Mouse (Mus musculus) heart, postnatal 14 days (tissue): ENCODE measurements at regions not wholly inside any gene's neighbourhood (a gene's known extent, or its start where the extent isn't known, plus 50 kb on each side); places are given as distances from the start of the nearest gene placed in this dataset.

Source experiments
- DNase-seq, 2 experiments: peaks; one replicate each; pipeline ENCODE4 v3.0.0; 2021 to 2022
- intact Hi-C: fragments of 180-260 bp; cut with DNase I; formaldehyde crosslinking; loops from one replicate; pipeline ENCODE4 v1.15.1; 2025

DNA sequence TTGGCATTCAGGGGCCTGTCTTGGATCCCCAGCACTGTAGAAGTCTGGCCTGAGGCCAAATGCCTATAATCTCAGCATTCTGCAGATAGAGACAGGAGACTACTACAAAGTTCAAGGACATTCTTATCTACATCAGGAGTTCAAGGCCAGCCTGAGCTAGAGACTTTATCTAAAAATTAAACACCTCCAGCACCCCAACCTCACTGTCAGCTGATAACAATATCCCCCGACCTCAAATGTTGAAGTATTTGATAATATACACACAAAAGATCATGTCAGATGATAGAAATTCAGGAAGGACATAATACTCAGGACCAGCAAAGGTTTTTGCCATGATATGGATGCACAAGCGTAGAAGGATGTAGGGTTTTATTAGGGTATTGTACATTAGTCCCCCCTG is 228.2 kb upstream of the Myocd start:
- no peak for DNase-seq
- intact Hi-C loops, result no loop called here

DNA sequence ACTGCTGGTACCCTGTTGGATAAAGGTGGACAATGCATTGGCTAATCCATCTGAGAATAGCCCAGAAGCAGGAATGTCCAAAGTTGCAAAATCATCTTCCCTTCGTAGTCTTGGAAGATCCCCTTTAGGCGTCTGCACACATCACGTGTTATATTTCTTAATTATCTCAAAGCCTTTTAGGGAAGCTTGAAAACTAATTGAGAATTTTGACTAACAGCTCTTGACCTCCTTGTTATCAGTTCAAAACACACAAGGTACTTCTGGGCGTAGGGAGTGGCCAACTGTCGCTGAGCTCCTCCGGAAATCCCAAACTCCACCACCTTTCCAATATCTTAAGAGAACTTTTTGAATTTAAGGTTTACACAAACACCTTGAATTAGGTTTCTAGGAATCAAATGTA is 227.6 kb upstream of the Myocd start:
- no peak for DNase-seq
- intact Hi-C loops, result no loop called here

DNA sequence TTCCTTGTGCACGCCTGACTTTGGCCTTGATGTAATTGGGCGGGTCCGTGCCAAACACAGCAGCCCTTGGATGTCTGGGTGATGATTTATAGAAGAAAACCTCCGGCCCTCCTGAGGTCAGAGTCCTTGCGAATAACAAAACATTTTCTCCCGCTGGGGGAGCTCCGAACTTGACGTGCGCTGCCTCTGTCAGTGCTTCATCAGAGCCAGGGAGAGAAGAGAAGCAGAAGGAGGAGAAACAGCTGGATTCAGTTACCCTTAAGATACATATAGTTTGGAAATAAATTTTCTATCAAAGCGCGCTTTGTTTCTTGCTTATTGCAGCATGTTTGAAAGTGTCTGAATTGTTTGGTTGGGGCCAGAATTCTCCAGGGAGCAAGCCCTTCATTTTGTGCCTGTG is 225.2 kb upstream of the Myocd start:
- intact Hi-C loops, result no loop called here

DNA sequence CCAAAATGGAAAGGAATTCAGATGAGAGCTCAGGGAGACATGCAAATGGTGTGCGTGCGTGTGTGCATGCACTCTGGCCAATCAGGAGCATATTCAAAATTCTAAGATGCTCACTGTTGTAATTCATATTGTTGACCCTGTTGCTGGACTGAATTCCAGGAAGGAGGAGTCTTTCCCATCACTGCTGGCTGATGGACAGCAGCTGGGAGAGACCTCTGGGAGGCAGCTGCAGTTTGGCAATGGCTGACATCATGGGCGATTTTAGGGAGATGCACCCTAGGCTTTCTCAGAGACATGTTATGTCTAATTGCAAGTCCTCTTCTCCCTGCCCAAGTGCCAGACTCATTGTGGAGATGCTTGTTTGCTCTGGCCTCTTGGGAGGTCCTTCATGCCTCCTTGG is 220.6 kb upstream of the Myocd start:
- DNase-seq, result no peak
- intact Hi-C loops, result no loop called here

More for the DNA sequence above, 225.2 kb upstream of the Myocd start:
- no peak for DNase-seq

DNA sequence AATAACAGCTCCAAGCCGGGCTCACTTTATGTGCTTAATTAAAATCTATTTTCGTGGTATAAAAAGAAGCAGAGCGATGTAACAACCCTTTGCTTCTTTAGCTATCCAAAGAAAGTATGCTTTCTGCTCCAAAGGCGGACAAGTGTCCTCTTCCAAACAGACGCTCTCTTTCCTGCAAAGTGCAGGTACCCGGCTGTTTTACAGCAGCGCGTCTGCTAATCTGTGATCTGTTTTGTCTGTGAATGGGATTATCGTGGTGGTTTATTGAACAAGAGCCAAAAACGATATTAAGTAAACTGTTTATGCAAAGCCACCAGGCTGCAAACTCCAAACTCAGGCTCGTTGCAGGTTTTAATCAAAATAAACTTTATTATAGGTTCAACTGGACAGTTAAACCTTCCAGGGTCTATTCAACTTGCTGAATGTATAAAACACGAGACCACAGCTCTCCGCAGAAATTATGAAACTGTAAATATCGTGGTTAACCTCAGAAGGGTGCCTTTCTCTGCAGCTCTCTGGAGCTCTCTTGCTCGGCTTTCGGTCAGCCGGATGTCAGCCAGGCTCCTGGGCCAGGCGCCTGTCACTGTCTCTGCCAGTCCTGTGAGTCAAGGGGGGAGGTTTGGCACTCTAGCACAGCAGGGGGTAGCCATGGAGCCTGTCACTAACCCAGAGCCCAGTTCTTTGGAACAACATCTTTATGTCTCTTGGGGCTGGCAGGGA is 206.2 kb upstream of the Myocd start:
- peak; percentile 11 to 44 for DNase-seq
- intact Hi-C loops, result no loop called here

DNA sequence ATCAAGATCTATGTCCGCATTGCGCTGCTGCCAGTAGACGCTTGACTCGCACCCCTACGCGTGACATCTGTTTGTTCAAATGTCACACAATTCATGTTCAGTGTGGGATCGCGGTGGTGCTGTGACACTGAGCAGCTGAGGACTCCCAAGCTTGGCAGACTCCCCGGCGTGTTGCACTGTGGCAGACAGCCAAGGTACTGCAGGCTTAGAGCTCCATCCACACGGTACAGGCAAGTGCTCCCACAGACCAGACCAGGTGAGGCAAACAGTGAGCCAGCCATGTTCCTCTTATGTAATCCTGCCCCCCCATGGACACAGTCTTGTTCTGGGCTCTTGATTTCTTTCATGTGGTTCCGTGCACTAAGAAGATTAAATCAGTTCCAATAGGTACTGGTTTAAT is 205.5 kb upstream of the Myocd start:
- DNase-seq, result peak; percentile 65 to 71
- intact Hi-C loops, result no loop called here

DNA sequence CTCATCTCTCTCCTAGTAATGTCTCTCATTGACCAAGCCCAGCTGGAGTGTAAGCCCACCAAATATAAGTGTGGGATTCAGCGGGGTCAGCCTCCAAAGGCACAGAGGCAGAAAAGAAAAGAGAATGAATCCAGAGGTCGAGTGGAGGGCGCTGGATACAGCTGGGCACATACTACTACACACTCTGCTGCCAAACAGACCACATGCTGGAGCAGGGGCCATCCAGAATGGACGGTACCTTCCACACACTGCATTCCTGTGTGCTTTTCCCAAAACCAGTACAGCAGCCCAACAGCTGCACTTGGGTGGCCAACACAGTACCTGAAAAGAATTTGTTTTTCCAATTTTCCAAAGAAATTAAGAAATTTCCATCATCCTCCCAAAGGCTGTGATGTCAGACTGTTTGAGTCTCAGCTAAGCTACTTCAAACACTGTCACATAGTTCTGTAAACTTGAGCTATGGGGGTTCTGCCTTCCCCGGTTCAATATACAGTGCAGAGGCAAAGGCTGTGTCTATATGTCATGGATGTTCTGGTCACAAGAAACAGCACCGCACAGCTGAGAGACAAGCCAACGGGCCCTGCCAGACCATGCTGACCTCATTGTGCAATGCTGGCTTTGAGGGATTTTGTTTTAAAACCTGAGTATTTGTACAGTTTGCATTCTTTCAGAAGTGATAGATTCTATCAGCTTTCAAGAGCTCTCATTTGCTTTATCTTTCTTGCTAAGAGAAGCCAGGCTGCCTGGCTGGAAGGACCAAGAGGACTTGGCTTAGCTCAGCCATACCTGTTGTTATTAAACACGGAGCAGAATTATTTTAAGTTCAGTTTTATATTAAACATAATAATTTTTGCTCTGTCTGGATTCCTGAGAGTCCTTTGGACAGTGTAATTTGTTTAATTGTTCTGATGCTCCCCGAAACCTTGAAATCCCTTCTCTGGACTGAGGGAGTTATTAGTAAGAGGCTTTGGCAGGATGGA is 200.3 kb upstream of the Myocd start:
- no peak for DNase-seq
- intact Hi-C loops, result no loop called here

DNA sequence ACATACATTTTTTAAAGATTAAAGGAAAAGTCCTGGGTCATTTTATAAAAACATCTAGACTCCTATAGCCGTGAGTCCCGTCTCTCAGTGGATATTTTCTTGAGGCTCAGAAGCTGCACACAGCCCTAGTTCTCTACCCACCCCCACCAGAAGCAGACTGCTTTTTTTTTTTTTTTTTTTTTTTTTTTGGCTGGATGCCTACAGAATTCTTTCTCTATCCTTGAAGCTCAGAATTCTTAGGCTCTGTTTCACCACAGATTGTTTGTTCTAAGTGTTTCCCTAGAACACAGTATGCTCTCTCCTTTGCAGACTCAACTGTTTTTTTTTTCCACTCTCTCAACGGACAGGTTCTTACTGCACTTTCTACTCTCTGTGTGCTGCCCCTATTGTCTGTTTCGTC is 191.3 kb upstream of the Myocd start:
- DNase-seq, result no peak
- intact Hi-C loops, result no loop called here

DNA sequence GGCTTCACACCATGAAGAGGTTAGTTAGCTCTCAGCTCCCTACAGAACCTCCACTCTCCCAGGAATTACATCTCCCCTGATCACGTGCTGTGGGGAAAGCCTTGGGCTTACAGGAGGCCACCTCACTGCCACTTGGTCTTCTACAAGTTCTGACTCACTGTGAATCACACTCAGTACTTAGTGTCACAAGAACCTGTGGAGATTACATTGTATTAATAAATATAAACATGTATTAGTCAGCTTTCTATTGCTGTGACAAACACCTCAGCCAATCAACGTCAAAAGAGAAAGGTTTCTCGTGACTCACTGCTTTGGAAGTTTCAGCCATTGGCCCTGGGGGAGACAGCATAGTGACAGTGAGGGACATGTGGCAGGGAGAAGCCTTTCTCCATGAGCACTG is 178.6 kb upstream of the Myocd start:
- DNase-seq, result no peak
- intact Hi-C loops, result no loop called here

DNA sequence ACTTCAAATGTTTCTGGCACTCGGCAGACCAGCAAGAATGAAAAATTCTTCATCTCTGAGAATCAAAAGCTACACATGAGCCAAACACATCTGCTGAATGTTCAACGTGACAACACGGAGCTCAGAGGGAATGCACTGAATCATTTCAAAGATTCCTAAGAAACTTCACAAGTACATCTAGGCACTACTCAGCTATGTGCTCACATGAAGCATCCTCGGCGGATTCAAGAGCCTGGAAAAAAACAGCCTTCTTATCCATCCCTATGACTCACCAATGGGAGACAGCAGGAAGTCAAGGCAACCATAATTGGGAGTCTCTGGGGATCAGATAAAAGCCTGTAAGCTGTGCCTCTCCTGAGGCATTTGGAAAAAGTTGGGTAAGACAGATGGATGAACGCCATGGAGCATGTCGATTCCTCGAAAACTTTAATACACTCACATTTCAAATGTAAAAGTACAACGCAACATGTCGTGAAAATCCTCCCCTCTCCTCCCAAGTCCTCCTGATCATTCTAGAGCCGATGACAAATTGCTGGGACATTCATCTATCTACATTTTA is 173.8 kb upstream of the Myocd start:
- no peak for DNase-seq

DNA sequence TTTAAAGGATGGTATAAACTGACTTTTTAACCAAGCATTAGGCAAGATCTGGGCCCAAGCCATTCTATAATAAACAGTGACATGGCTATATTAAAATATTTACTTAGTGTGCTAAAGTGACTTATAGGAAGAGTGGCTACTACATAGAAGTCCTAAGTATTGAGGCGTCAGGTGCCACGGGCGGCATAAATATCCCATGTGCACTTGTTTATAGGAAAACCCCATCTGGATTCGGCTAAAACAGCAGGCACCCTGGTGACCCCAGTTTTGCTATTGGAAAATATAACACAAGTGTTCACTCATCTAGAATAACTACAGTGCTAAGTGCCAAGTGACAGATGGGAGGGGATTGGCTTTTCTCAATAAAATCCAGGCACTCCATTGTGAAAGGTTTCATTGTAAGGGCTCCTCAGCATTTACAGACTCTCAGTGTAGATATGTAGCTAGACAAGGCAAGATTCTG is 165.9 kb upstream of the Myocd start:
- intact Hi-C loops, result no loop called here
- no peak for DNase-seq

More for the DNA sequence above, 173.8 kb upstream of the Myocd start:
- intact Hi-C loops, result no loop called here

DNA sequence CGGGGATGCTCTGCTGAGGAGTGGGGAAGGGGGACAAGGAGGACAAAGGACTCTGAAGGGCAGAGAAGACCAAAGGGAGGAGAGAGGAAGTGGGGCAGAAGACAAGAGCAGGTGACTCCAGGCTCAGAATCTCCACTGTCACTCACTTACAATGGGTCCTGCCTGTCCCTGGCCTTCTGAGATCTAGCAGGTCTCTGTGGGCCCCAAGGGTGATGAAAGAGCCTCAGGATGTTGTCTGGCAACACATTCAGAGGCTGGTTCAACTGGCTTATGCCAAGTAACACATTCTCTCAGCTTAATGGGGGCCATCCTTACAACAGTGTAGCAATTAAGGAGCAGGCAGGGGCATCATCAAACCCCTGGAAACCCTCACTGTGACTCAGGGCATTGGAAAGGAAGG is 152.1 kb upstream of the Myocd start:
- no peak for DNase-seq
- intact Hi-C loops, result no loop called here

DNA sequence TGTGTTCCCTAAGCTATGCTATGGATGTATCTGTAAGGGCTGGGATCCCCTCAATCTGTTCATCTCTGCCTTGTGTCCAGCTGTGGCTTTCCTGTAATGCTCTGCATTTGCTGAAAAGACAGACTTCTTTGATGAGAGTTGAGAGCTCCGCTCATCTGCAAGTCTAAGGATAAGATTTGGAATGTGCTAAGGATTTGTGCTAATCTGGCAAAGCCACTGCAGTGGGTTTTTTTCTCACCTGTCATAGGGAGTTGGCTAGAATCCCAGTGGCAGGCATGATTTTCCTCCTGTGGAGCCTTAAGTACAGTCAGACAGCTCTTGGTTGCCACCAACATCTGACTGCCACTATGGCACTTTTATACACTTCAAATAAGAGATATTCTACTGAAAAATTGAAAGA is 138.8 kb upstream of the Myocd start:
- intact Hi-C loops, result no loop called here
- DNase-seq, result no peak

DNA sequence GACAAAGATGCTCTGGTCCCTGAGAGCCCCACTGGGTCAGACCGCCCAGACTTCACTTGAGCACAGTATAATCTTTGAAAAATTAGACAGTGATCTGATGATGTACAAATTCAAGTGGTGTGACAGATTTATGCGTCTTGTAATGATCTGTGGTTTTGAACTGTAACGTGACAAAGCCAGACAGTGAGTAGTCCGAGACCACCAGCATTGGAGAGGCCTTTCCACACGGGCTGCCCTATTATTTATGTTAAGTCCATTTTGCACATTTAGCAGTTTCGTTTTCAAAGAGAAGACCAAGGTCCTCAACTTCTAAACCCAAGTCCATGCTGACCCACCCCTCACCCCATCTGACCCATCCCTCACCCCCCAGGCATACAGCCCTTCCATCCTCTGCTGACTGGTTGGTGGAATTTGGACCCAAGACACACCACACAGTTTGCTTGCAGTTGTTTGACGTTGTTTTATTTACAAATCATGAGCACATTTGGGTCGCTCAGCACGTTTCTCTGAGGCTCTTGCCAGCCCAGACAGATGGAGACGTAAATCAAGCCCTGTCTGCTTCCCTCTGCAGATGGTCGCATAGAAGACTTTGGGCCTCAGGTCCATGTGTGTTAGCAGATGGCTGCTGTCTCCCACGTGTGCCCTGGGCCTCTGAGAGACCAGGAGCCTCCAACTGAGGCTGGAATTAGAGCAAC is 132.8 kb upstream of the Myocd start:
- intact Hi-C loops, result no loop called here
- no peak for DNase-seq

DNA sequence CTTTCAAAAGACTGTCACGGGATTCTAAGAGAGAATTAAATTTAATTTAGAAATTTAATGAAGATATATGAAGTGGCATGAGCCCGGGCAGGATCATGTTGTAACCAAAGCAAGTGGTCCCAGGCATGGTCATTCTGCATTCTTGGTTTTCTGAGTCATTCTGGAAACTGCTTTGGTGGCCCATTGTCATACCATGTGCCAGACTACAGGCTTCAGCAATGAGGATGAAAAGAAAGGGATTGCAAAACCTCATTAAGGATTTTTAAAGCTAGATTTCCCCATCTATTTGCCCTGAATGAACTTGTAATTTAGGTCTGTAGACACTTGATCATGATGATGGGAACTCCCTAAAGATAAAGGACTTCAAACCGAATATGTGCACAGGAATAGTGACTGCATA is 119.4 kb upstream of the Myocd start:
- intact Hi-C loops, result loop anchor here (10.0 kb wide), 1 partner anchor 114 kb away; no protein-coding TSS in a partner anchor
- no peak for DNase-seq

DNA sequence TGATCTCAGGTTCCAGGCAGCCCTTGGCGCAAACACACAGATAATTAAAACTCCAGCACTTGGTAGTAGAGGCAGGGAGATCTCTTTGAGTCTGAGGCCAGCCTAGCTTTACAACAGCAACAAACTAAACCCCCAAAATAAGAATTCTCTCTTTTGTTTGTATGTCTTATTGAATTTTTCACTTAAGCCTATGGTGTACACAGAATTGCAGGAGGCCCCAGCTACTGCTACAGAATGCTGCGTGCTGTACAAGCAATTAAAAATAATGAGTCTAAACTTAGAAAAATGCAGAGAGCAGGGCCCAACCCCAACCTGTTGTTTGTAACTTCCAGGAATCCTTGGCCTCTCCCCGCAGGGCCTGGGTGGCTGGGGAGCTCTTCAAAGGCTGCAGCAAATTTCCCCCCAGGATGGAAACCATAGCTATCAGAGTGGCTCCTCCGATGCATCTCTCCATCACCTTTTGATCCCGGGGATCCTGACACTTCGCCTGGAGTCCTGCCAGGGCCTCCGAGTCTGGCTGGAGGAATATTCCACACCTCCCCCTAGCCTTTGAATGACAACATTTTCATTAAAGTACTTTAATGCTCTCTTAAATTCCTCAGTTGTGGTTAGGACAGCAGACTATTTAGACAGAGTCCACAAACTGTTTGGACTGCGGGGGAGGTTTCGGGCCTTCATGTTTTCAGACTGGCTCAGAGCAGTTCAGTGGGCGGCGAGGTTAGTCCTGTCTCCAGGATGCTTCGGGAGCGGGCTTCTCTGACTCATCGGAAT is 116.7 kb upstream of the Myocd start:
- intact Hi-C loops, result loop anchor here (10.0 kb wide), 1 partner anchor 112 kb away; no protein-coding TSS in a partner anchor

DNA sequence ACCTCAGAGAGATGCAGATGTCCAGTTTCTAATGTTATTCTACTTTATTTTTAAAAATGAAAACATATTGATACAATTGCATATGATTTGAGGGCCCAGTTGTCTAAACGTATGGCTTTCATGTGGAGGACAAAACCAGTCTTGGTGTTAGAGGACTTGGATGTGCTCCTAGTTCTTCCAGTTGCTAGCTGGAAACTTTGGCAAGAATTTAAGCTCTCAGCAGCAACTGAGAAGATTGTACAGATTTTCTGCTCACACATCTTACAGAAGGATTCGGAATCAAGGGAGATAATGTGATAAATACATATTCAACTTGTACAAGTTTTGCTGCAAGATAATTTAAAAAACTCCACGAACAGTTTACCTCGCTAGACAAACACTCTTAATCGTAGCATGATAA is 105.6 kb upstream of the Myocd start:
- no peak for DNase-seq
- intact Hi-C loops, result no loop called here

More for the DNA sequence above, 116.7 kb upstream of the Myocd start:
- no peak for DNase-seq

DNA sequence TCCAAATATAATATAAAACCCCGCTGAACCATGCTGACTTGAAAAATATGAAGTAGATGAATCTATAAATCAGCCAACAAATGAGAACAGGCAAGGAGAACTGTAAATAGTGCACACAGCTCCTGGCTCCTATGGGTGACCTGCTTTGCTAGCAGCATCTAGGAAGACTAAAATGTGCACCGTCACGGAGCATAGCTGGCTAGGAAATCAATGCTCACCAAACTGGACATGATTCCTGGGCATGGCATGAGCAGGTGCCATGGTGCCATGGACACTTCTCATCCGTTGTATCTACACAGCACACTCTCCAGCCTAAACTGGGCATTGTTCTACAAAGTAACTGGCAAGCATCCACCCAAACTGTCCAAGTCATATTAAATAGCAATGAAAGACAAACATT is 103.3 kb upstream of the Myocd start:
- intact Hi-C loops, result no loop called here

DNA sequence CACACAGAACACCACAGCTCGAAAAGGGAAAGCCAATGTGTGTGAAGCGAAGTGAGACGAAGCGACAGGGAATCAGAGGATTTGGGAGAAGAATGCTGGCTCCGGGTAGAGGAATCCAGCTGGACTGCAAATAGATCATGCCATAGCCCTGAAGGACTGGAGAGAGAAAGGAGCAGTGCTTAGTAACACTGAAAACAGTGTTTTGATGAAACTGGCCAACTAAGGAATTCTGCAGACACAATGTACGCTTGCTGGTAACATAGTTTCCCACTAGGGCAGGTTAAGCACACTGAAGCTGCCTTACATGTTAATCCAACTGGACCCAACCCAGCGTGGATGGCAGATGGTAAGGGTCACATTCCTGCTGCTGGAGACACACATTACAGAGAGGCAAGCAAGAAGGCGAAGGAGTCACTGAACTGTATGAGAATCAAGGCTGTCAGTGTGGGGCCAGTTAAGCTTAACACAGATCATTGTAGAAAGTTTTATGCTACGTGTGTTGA is 102.6 kb upstream of the Myocd start:
- DNase-seq, result peak in 1 of 2 experiments; percentile 14
- intact Hi-C loops, result no loop called here

More for the DNA sequence above, 103.3 kb upstream of the Myocd start:
- DNase-seq, result no peak

DNA sequence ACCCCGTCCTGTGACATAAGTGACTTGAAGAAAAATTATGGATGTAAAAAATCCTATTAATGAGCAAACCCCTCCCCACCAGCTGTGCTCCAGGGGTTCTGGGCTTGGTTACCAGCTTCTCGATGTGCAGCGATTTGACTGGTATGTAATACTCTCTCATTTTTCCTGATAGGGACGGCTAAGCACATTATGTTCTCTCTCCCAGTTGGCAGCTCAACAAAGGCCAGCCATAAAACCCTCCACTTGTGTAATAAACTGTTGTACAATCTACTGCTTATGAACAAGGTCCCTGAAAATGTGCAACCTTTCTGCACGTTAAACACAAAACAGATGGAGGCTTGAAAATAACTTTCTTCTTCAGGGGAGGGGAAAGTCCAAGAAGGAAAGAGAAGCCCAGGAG is 98.0 kb upstream of the Myocd start:
- intact Hi-C loops, result no loop called here
- DNase-seq, result peak in 1 of 2 experiments; percentile 12
